Mouse (Mus musculus) brain, embryonic 14.5 days (tissue): ENCODE data around the gene Acad11.

Experiments used
- CTCF ChIP-seq: fragments of 200-500 bp; IDR thresholded peaks from 2 replicates; pipeline ENCODE4 v1.5.1; 2012; ENCODE audit warnings: inconsistent platforms, mild to moderate bottlenecking, moderate library complexity, borderline replicate concordance; ENCODE audit not compliant: insufficient read depth, insufficient read length; ENCODE audit errors: extremely low read depth
- POLR2A ChIP-seq: fragments of 200-500 bp; IDR thresholded peaks from 2 replicates; pipeline ENCODE4 v1.6.1; 2012; ENCODE audit warnings: mild to moderate bottlenecking, inconsistent platforms, borderline replicate concordance; ENCODE audit not compliant: poor library complexity, insufficient read depth, insufficient read length, severe bottlenecking; ENCODE audit errors: extremely low read depth

- TF ChIP-seq POLR2A (no peak), CTCF (no peak)
These were observed 83.5 kb downstream of the Acad11 start for GRCm38 (mm10) chr9:104146683-104147082.
